Mouse (Mus musculus) heart, postnatal 10 days (tissue): Measurements from ENCODE around the gene Sun2. TPM values are rescaled to one million over a fixed set of nuclear protein-coding genes. Genes with fewer than 3 reads are reported as not detected.
A peak's percentile ranks its signal among the peaks of the same experiment; 100 is the strongest.

Experiments
- DNase-seq, 2 experiments: peaks; one replicate each; pipeline ENCODE4 v3.0.0; 2021
- intact Hi-C: fragments of 180-260 bp; cut with DNase I; formaldehyde crosslinking; loops from one replicate; pipeline ENCODE4 v1.15.1; 2025
- total RNA-seq, 2 experiments: library from RNA; stranded (reverse); gene quantifications; 2 replicates each; pipeline ENCODE4 v1.2.3; 2021

Sun2 gene
- total RNA-seq, 2 experiments from 2014 or later, result 69.7 to 71.8 TPM

- DNase-seq, result no peak
- intact Hi-C loops, result loop anchor here (2.0 kb wide), 1 partner anchor 49 kb away; no protein-coding TSS in a partner anchor
Observed at GRCm38 (mm10) chr15:79689662-79690425, 52.5 kb downstream of the Sun2 start.

- DNase-seq, result no peak
- intact Hi-C loops, result loop anchor here (2.0 kb wide), 1 partner anchor 50 kb away; no protein-coding TSS in a partner anchor
Observed at GRCm38 (mm10) chr15:79688268-79688956, 53.9 kb downstream of the Sun2 start.

- intact Hi-C loops, result loop anchor here (2.0 kb wide), 1 partner anchor 51 kb away; no protein-coding TSS in a partner anchor
- peak; percentile 98 for DNase-seq
Observed at GRCm38 (mm10) chr15:79687646-79688267, 54.6 kb downstream of the Sun2 start, which contains the start of gene Josd1. Gene Josd1, minus strand, starts transcription at chr15:79687919.

GRCm38 (mm10) chr15:79687175-79687574 lies 55.2 kb downstream of the Sun2 start:
- peak in 1 of 2 experiments; percentile 72 for DNase-seq
- intact Hi-C loops, result no loop called here

- intact Hi-C loops, result no loop called here
- no peak for DNase-seq
Observed at GRCm38 (mm10) chr15:79686046-79686869, 56.1 kb downstream of the Sun2 start.

- intact Hi-C loops, result loop anchor here (2.0 kb wide), 1 partner anchor 14 kb away; the partner anchor contains the start of gene Tomm22
- DNase-seq, result no peak
Observed at GRCm38 (mm10) chr15:79685141-79685641, 57.1 kb downstream of the Sun2 start.

GRCm38 (mm10) chr15:79684616-79685015 lies 57.7 kb downstream of the Sun2 start:
- DNase-seq, result no peak
- intact Hi-C loops, result loop anchor here (2.0 kb wide), 1 partner anchor 14 kb away; the partner anchor contains the start of gene Tomm22

- intact Hi-C loops, result loop anchor here (2.0 kb wide), 1 partner anchor 13 kb away; the partner anchor contains the start of gene Tomm22
- no peak for DNase-seq
Observed at GRCm38 (mm10) chr15:79683707-79684465, 58.5 kb downstream of the Sun2 start.

- no peak for DNase-seq
- intact Hi-C loops, result no loop called here
Observed at GRCm38 (mm10) chr15:79683146-79683545, 59.2 kb downstream of the Sun2 start.

- intact Hi-C loops, result no loop called here
- DNase-seq, result no peak
Observed at GRCm38 (mm10) chr15:79681973-79682372, 60.4 kb downstream of the Sun2 start.

- intact Hi-C loops, result no loop called here
Observed at GRCm38 (mm10) chr15:79677936-79678335, 64.4 kb downstream of the Sun2 start.

More at GRCm38 (mm10) chr15:79677936-79678335, 64.4 kb downstream of the Sun2 start:
- no peak for DNase-seq

Other genes with a start within 250 kb of the Sun2 start
- gene Kcnj4, start 237.3 kb downstream of the Sun2 start, total RNA-seq, result under 1 TPM; 0.27 to 0.31 TPM
- 10 to 100 TPM; 21.4 to 24.2 TPM for gene Kdelr3, start 226.1 kb downstream of the Sun2 start, total RNA-seq
- gene Ddx17, start 195.8 kb downstream of the Sun2 start, total RNA-seq, result 100 to 1,000 TPM; 186 to 188 TPM
- 1 to 10 TPM in 1 of 2 experiments, under 1 TPM in 1; 0.69 to 1.2 TPM for gene Dmc1, start 137.4 kb downstream of the Sun2 start, total RNA-seq
- 1 to 10 TPM in 1 of 2 experiments, under 1 TPM in 1; 0.97 to 1.3 TPM for gene Fam227a, start 83.6 kb downstream of the Sun2 start, total RNA-seq
- 10 to 100 TPM; 28.2 to 29.3 TPM for gene Cby1, start 83.3 kb downstream of the Sun2 start, total RNA-seq
- 100 to 1,000 TPM; 146 to 154 TPM for gene Tomm22, start 71.7 kb downstream of the Sun2 start, total RNA-seq
- 10 to 100 TPM; 29.3 to 30.1 TPM for gene Josd1, start 54.6 kb downstream of the Sun2 start, total RNA-seq
- 10 to 100 TPM; 36.1 to 37.8 TPM for gene Gtpbp1, start 51.7 kb downstream of the Sun2 start, total RNA-seq
- 10 to 100 TPM; 20.2 to 22.9 TPM for gene Dnal4, start 35.3 kb upstream of the Sun2 start, total RNA-seq
- 1 to 10 TPM; 3.8 to 4.1 TPM for gene Nptxr, start 62.2 kb upstream of the Sun2 start, total RNA-seq
- 1 to 10 TPM in 1 of 2 experiments, under 1 TPM in 1; 0.74 to 1.8 TPM for gene Npcd, start 91.7 kb upstream of the Sun2 start, total RNA-seq
- 10 to 100 TPM; 40.7 to 48.7 TPM for gene Cbx6, start 92.2 kb upstream of the Sun2 start, total RNA-seq
- 10 to 100 TPM; 11.2 to 11.7 TPM for gene Apobec3, start 149.1 kb upstream of the Sun2 start, total RNA-seq
- 1 to 10 TPM; 3.0 to 3.8 TPM for gene Cbx7, start 228.6 kb upstream of the Sun2 start, total RNA-seq